Mouse (Mus musculus) bone marrow macrophage, adult 2 months (primary cell): ENCODE results near the gene St7.

Source experiments
- CTCF ChIP-seq: IDR thresholded peaks from 2 replicates; pipeline ENCODE4 v1.5.1; 2012; ENCODE audit warnings: low read depth, mild to moderate bottlenecking, low read length, moderate library complexity
- POLR2A ChIP-seq: IDR thresholded peaks from 2 replicates; pipeline ENCODE4 v1.6.1; 2012; ENCODE audit warnings: mild to moderate bottlenecking, low read depth, low read length, borderline replicate concordance

DNA sequence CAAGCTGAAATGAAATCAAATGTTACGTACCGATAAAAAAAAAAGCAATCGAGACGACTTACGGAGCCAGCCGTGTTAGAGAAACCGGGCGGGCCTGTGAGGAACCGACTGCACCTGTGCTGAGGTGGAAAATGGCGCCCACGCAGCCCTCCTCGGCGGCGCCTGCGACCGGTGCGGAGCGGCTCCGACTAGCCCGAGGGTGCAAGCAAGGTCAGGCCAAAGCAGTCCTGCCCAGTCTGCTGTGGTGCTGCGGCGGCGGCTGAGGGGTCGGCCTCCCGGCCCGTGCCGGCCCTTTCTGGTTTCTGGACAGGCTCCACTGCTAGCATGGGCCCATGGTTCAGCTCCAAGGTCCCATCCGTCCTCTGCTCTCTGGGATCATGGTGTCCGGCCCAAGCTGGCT is 147.7 kb downstream of the St7 start:
- TF ChIP-seq POLR2A (no peak), CTCF (no peak)
